Mouse (Mus musculus): ENCODE results near the gene Csk.

DNA sequence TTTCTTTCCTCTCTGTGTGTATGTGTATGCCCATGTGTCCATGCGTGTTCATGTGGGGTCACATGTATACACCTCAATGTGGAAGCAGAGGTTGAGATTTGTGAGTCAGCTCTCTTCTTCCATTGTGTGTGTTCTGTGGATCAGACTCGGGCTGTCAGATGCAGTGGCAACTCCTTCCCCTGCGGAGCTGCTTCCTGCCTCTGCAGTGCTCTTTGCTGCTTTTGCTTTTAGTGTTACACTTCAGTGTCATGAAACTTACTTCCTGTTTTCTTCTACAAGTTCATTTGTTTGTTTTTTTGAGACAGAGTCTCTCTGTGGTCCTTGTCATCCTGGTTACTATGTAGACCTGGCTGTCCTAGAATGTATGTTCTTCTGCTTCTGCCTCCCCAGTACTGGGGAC lies 68.4 kb downstream of the Csk start:
- TF ChIP-seq GATA1 (IDR thresholded peaks at IDR 0.05; ENCODE audit: borderline replicate concordance, low read length) (no peak), CTCF (IDR thresholded peaks at IDR 0.05; ENCODE audit: low read depth, low read length) (no peak)

Measured in G1E (cell line).